Mouse (Mus musculus) olfactory bulb, adult 2 months (tissue): Measurements from ENCODE around the gene Reck. TPM values are rescaled to one million over a fixed set of nuclear protein-coding genes. Genes with fewer than 3 reads are reported as not detected.

Experiments
- H3K27ac ChIP-seq: fragments of 200-500 bp; 2 replicates; pipeline ENCODE4 v1.5.1; 2012; ENCODE audit warnings: low read depth, low read length; ENCODE audit not compliant: insufficient read depth
- H3K4me1 ChIP-seq: fragments of 200-500 bp; 2 replicates; pipeline ENCODE4 v1.6.1; 2012; ENCODE audit warnings: low read length; ENCODE audit not compliant: control insufficient read depth, insufficient read depth
- H3K4me3 ChIP-seq: fragments of 200-500 bp; 2 replicates; pipeline ENCODE4 v1.5.1; 2012; ENCODE audit warnings: mild to moderate bottlenecking, low read depth, low read length, moderate library complexity; ENCODE audit not compliant: insufficient read depth
- CTCF ChIP-seq: fragments of 200-500 bp; IDR thresholded peaks from 2 replicates; pipeline ENCODE4 v1.5.1; 2012; ENCODE audit warnings: low read depth, mild to moderate bottlenecking, low read length, moderate library complexity; ENCODE audit not compliant: insufficient read depth
- POLR2A ChIP-seq: fragments of 200-500 bp; IDR thresholded peaks from 2 replicates; pipeline ENCODE4 v1.6.1; 2012; ENCODE audit warnings: mild to moderate bottlenecking, low read depth, low read length, moderate library complexity; ENCODE audit not compliant: insufficient read depth
- WGBS: fragments of 180-500 bp; shearing (Covaris S2); methylation state at CpG from one replicate; pipeline ENCODE4 v1.1.7; 2018; 5-methylcytosine and 5-hydroxymethylcytosine counted together
- polyA plus RNA-seq: library from polyadenylated mRNA; stranded (reverse); fragments of >200 nt; gene quantifications from 2 replicates; pipeline ENCODE4 v1.2.4, GENCODE M21; 2012; ENCODE audit warnings: low replicate concordance; ENCODE audit not compliant: missing spikeins, insufficient read depth, insufficient read length

Reck gene
- polyA plus RNA-seq, 1 experiment = not detected

- H3K4me1 ChIP-seq = peaks cover 9% of the 10 kb centered on the region
- no peak overlapping the region for H3K27ac ChIP-seq
- peak overlapping the region; percentile 43 for H3K4me3 ChIP-seq
- TF ChIP-seq POLR2A = no peak
- TF ChIP-seq CTCF = peak; percentile 87
- WGBS = 2% methylated on average over 24 of the region's 24 CpGs
These were observed 106.9 kb downstream of the Reck start for GRCm38 (mm10) chr4:43982053-43982732.

GRCm38 (mm10) chr4:43983181-43983580 is 107.9 kb downstream of the Reck start, which contains the start of gene Ccin:
TSS of gene Ccin (plus strand) at chr4:43983483.
- TF ChIP-seq POLR2A = no peak
- no peak for TF ChIP-seq CTCF
- peak within 1 kb of the TSS; percentile 43 for H3K4me3 ChIP-seq
- peaks cover 9% of the 10 kb centered on the region for H3K4me1 ChIP-seq
- WGBS = 76% methylated on average over 11 of the region's 11 CpGs
- H3K27ac ChIP-seq = no peak within 1 kb of the TSS

DNA sequence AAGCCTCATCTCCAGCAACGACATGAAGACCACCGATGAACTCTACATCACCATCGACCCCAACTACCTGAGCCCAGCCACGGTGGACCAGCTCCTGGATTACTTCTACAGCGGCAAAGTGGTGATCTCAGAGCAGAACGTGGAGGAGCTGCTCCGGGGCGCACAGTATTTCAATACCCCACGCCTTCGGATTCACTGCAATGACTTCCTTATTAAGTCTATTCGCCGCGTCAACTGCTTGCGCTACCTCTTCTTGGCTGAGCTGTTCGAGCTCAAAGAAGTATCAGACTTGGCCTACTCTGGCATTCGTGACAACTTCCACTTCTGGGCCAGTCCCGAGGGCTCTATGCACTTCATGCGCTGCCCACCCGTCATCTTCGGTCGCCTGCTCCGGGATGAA is 108.4 kb downstream of the Reck start:
- no peak overlapping the region for H3K4me3 ChIP-seq
- TF ChIP-seq POLR2A = no peak
- TF ChIP-seq CTCF = no peak
- 96% methylated on average over 22 of the region's 22 CpGs for WGBS

GRCm38 (mm10) chr4:43984326-43984725 is 109.0 kb downstream of the Reck start:
- Histone ChIP-seq H3K27ac (no peak overlapping the region), H3K4me3 (no peak overlapping the region), H3K4me1 (peaks cover 4% of the 10 kb centered on the region)
- WGBS = 95% methylated on average over 19 of the region's 19 CpGs
- no peak for TF ChIP-seq CTCF
- no peak for TF ChIP-seq POLR2A

More for the DNA sequence above, 108.4 kb downstream of the Reck start:
- Histone ChIP-seq H3K27ac (no peak overlapping the region), H3K4me1 (peaks cover 5% of the 10 kb centered on the region)

DNA sequence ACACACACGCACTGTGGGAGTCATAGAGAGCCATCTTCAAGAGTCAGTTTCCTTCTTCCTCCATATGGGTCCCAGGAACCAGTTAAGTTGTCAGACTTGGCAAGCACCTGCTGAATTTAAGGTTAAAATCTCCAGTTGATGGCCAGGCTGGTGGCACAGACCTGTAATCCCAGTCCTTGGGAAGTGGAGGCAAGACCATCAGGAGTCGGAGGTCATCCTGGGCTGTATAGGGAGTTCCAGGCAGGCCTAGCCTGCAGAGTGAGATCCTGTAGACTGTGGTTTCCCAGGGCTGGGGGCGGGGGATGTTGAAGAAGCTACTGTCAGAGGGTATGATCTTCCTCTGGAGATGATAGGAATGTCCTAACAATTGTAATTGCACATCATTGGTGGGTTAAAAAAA is 113.6 kb downstream of the Reck start:
- no peak for TF ChIP-seq CTCF
- no peak for TF ChIP-seq POLR2A
- H3K4me3 ChIP-seq = no peak overlapping the region
- 91% methylated on average over 3 of the region's 3 CpGs for WGBS
- H3K4me1 ChIP-seq = no peaks in the 10 kb centered on the region
- H3K27ac ChIP-seq = no peak overlapping the region

GRCm38 (mm10) chr4:43993072-43993471 is 117.7 kb downstream of the Reck start:
- 89% methylated on average over 11 of the region's 11 CpGs for WGBS
- Histone ChIP-seq H3K4me3 (no peak overlapping the region), H3K4me1 (no peaks in the 10 kb centered on the region), H3K27ac (no peak overlapping the region)
- TF ChIP-seq CTCF = no peak
- TF ChIP-seq POLR2A = no peak

DNA sequence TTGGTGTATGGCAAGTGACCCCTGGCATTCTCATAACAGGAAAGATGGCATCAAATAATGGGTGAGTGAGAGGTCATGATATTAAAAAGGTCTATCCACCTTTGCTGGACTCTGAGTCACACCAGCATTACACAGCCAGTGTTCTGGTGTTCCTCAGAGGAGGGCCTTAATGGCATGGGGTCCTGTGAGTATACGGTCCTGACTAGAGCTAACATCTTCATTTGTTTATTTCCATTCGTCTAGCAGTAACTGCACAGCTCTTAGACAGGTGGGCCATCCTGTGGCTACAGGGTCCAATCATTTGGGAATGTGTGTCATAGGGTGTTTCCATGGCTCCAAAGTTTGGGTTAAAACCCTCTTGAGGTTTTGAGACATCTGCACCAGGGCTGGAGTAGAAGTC is 119.0 kb downstream of the Reck start:
- 74% methylated on average over 2 of the region's 2 CpGs for WGBS
- Histone ChIP-seq H3K27ac (no peak overlapping the region), H3K4me1 (no peaks in the 10 kb centered on the region), H3K4me3 (no peak overlapping the region)
- TF ChIP-seq POLR2A = no peak
- TF ChIP-seq CTCF = no peak

Other genes with a start within 250 kb of the Reck start
- not detected in 2 replicates for gene Npr2, start 243.6 kb upstream of the Reck start, polyA plus RNA-seq
- not detected in 2 replicates for gene Spag8, start 221.9 kb upstream of the Reck start, polyA plus RNA-seq
- gene Hint2, start 219.1 kb upstream of the Reck start, polyA plus RNA-seq = not detected in 2 replicates
- not detected in 2 replicates for gene Tmem8b, start 206.6 kb upstream of the Reck start, polyA plus RNA-seq
- not detected in 2 replicates for gene Fam221b, start 206.4 kb upstream of the Reck start, polyA plus RNA-seq
- not detected in 2 replicates for gene Olfr70, start 174.7 kb upstream of the Reck start, polyA plus RNA-seq
- not detected in 2 replicates for gene Olfr71, start 165.3 kb upstream of the Reck start, polyA plus RNA-seq
- not detected in 2 replicates for gene Hrct1, start 148.3 kb upstream of the Reck start, polyA plus RNA-seq
- not detected in 2 replicates for gene Spaar, start 145.5 kb upstream of the Reck start, polyA plus RNA-seq
- gene Olfr159, start 104.5 kb upstream of the Reck start, polyA plus RNA-seq = not detected in 2 replicates
- not detected in 2 replicates for gene Olfr156, start 51.6 kb upstream of the Reck start, polyA plus RNA-seq
- gene Olfr157, start 35.3 kb upstream of the Reck start, polyA plus RNA-seq = not detected in 2 replicates
- not detected in 2 replicates for gene Olfr155, start 24.0 kb upstream of the Reck start, polyA plus RNA-seq
- not detected in 2 replicates for gene Glipr2, start 81.9 kb downstream of the Reck start, polyA plus RNA-seq
- gene Ccin, start 108.0 kb downstream of the Reck start, polyA plus RNA-seq = not detected in 2 replicates
- gene Clta, start 128.9 kb downstream of the Reck start, polyA plus RNA-seq = not detected in 2 replicates
- gene Gne, start 208.6 kb downstream of the Reck start, polyA plus RNA-seq = not detected in 2 replicates